In genomic region chr2:115579171-115579900, GRCm38 (mm10) we compare ENCODE assay signal across 9 mouse cellular contexts. TPM values are rescaled to one million over a fixed set of nuclear protein-coding genes. Genes with fewer than 3 reads are reported as not detected.
DNase-seq lines count a peak whose midpoint lies in the region; ATAC-seq and TF ChIP-seq lines count a peak whose summit lies in the region.
"Had no signal": no experiment of that assay in that cellular context is flagged by ENCODE, and none has a peak within 500 bp of the region (broad histone marks: within the 10 kb centered on the region; RNA-seq: fewer than 3 reads in every experiment).

No protein-coding gene starts in this region.

- TF ChIP-seq CTCF in liver, postnatal 0 days (IDR thresholded peaks at IDR 0.05; ENCODE audit: low read depth) = no peak

- 35% methylated on average over 18 of the region's 18 CpGs for WGBS in hindbrain, embryonic 11.5 days
- WGBS in liver, postnatal 0 days (ENCODE audit: insufficient replicate concordance) = 65% methylated on average over 18 of the region's 18 CpGs

- no peak for TF ChIP-seq EP300 in liver, postnatal 0 days (IDR thresholded peaks at IDR 0.05; ENCODE audit: low read depth)

- H3K36me3 ChIP-seq in erythroblast, embryonic 14.5 days (ENCODE audit: control insufficient read depth) = no peaks in the 10 kb centered on the region
- H3K36me3 ChIP-seq in hindbrain, embryonic 11.5 days (ENCODE audit: control insufficient read depth, insufficient read depth, low read length) = no peaks in the 10 kb centered on the region
- no peaks in the 10 kb centered on the region for H3K36me3 ChIP-seq in liver, postnatal 0 days (replicated peaks; ENCODE audit: insufficient read depth, low read length)

- no peak overlapping the region for H3K27ac ChIP-seq in hindbrain, embryonic 11.5 days (ENCODE audit: low read depth, low read length)
- no peak overlapping the region for H3K27ac ChIP-seq in liver, postnatal 0 days (ENCODE audit: low read depth)

- peak overlapping the region; percentile 72 for H3K4me3 ChIP-seq in erythroblast, embryonic 14.5 days (replicated peaks)
- no peak overlapping the region for H3K4me3 ChIP-seq in hindbrain, embryonic 11.5 days (ENCODE audit: low read depth, low read length)
- H3K4me3 ChIP-seq in liver, postnatal 0 days (ENCODE audit: low read depth, low read length) = no peak overlapping the region

- H3K9ac ChIP-seq in hindbrain, embryonic 11.5 days (ENCODE audit: low read depth, low read length) = no peak overlapping the region
- H3K9ac ChIP-seq in liver, postnatal 0 days (replicated peaks) = no peak overlapping the region

- H3K9me3 ChIP-seq in erythroblast, embryonic 14.5 days (ENCODE audit: control insufficient read depth, low read length) = no peaks in the 10 kb centered on the region
- no peaks in the 10 kb centered on the region for H3K9me3 ChIP-seq in hindbrain, embryonic 11.5 days (ENCODE audit: control insufficient read depth, low read length)
- no peaks in the 10 kb centered on the region for H3K9me3 ChIP-seq in liver, postnatal 0 days (ENCODE audit: low read length)

- peak; percentile 32 for DNase-seq in R1 (ENCODE audit: low read depth, low spot score)
- no peak for DNase-seq in hindbrain, embryonic 11.5 days (ENCODE audit: low spot score)
- DNase-seq in liver, postnatal 0 days = no peak
- DNase-seq in right cerebral cortex, postnatal 4 days = no peak
- no peak for DNase-seq in layer of hippocampus, postnatal 14 days (ENCODE audit: low spot score in 2 of 2)
- DNase-seq in spleen, postnatal 4 days (ENCODE audit: low spot score in 2 of 2) = no peak
- DNase-seq: heart, postnatal 14 days had no signal

- peak overlapping the region; percentile 0; the same call in 1 of the 2 replicates for H3K4me2 ChIP-seq in hindbrain, embryonic 11.5 days (replicated peaks; ENCODE audit: low read depth, low read length)
- peak overlapping the region; percentile 29; the same call in 1 of the 2 replicates for H3K4me2 ChIP-seq in liver, postnatal 0 days (ENCODE audit: low read depth, low read length)

- no peak for ATAC-seq in erythroblast, adult 5-6 weeks (replicated peaks; ENCODE audit: low FRiP score, poor library complexity, severe bottlenecking)
- ATAC-seq in hindbrain, embryonic 11.5 days (ENCODE audit: low FRiP score) = no peak
- no peak for ATAC-seq in liver, postnatal 0 days

- H3K27me3 ChIP-seq in erythroblast, embryonic 14.5 days (ENCODE audit: control insufficient read depth) = no peaks in the 10 kb centered on the region
- H3K27me3 ChIP-seq in hindbrain, embryonic 11.5 days (ENCODE audit: control insufficient read depth, insufficient read depth, low read length) = no peaks in the 10 kb centered on the region
- H3K27me3 ChIP-seq in liver, postnatal 0 days (ENCODE audit: insufficient read depth, low read length) = no peaks in the 10 kb centered on the region

- peaks cover 41% of the 10 kb centered on the region for H3K4me1 ChIP-seq in erythroblast, embryonic 14.5 days (ENCODE audit: control insufficient read depth)
- H3K4me1 ChIP-seq in hindbrain, embryonic 11.5 days (replicated peaks; ENCODE audit: control insufficient read depth, insufficient read depth, low read length) = no peaks in the 10 kb centered on the region; the same call in 1 of the 2 replicates
- peaks cover 12% of the 10 kb centered on the region for H3K4me1 ChIP-seq in liver, postnatal 0 days (ENCODE audit: insufficient read depth)

RNA-seq across cellular contexts. Expression of gene BC052040, which starts 2.2 kb away (rescaled TPM):
- polyA plus RNA-seq in erythroblast, embryonic 14.5 days (2012) = 0.82 and 0.87 TPM in 2 replicates
- total RNA-seq in erythroblast, adult 5-6 weeks (2015; ENCODE audit: low replicate concordance) = 2.9 and 5.6 TPM in 2 replicates
- 2.2 and 2.6 TPM in 2 replicates for total RNA-seq in erythroblast, adult 5-6 weeks (2017; ENCODE audit: low replicate concordance)
- 21.7 and 24.2 TPM in 2 replicates for polyA plus RNA-seq in hindbrain, embryonic 11.5 days (2014; fragmentation: Nextera tagmentation; extraction: Ambion mirVana)
- polyA plus RNA-seq in liver, postnatal 0 days (2015; fragmentation: Nextera tagmentation; extraction: Ambion mirVana) = 4.1 and 4.4 TPM in 2 replicates
- total RNA-seq in layer of hippocampus, postnatal 14 days (2021) = 1 to 10 TPM; 4.1 to 5.5 TPM
